Mouse (Mus musculus) heart, adult 11 months (tissue): ENCODE results near the gene Zfp935.
"Not testable (repeated sequence)": the region's sequence is repeated elsewhere in the genome, so short reads cannot be mapped to it uniquely, and the experiment has no call there.

Source experiments
- DNase-seq: peaks from one replicate; pipeline ENCODE4 v3.0.0; 2022

Gene Zfp935

GRCm38 (mm10) chr13:62558189-62559110, at the start of gene Zfp935:
Zfp935 (minus strand) TSS chr13:62558511.
- DNase-seq, result peak; percentile 99

DNA sequence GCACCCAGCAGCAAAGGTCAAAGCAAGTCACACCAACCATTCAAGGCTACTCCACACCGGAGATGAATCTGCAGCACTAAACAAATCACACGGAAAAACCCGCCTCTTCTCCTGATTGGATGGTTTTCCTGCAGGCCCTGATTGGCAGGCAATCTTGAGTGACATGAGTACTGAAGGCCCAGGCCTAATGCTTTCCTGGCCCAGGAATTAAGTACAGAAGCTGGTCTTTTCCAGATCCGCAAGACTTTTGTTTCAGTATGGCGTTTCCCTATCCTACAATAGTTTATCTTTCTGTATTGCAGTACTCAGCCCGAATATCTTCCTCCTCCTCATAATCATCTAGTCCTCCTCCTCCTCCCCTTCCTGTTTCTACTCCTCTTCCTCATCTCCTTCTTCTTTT, 12.8 kb upstream of the Zfp935 start, which contains the start of gene Zfp934:
Gene Zfp934 (minus strand): TSS at position 101 of the 400 bp plus-strand sequence.
- not testable (repeated sequence) for DNase-seq

DNA sequence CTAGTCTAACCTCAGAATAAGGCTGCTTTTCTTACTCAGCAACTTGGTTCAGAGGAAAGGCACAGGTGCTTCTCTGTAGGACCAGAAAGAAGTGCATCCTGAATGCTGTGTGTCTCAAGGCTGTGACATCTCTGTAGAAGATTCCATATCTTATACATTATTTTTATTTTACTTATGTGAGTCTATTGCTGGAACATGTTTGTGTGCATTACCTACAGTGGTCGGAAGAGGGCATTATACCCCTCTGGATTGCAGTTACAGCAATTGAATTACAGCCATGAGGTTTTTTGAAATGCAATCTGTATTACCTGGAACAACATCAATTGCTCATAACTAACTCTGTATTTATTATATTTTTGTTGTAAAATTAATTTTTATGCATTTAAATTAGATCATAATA, 3.4 kb upstream of the Zfp935 start:
- DNase-seq, result not testable (repeated sequence)

GRCm38 (mm10) chr13:62530129-62530528, 28.2 kb downstream of the Zfp935 start:
- DNase-seq, result not testable (repeated sequence)

DNA sequence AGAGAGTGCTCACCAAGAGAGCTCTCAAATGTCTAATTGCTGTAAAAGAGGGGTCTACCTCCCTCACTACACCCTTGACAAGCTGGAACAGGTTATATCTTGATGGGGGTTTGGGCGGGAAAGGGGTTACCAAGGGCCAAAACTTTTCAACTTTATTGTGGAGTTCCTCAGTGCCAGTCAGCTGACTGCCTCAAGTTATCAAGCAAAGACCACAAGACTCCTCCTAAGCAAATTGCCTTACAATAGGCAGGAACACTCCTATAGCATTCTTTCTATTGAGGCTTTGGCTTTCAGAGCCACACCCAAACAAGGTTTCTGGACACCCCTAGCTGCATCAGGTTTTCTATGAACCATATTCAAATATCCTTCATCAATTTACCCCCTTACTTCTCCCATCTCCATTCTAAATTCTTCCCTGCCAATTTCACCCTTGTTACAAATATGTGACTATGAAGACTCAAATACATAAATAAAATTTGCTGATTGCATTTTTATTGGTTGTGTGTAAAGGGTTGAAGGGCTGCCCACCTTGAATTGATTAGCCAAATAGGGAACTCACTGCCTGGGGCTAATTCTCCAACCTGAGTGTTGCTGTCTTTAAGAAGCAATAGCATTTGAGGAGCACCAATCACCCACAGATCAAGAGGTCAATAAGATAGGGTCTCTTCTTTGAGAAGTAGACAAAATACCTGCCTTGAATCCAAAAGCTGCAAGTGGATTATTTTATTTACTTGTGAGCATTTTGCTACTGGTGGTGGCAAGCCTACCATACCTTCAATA, 47.5 kb downstream of the Zfp935 start:
- DNase-seq, result not testable (repeated sequence)

GRCm38 (mm10) chr13:62472661-62473060, 85.7 kb downstream of the Zfp935 start:
- not testable (repeated sequence) for DNase-seq

- DNase-seq, result not testable (repeated sequence)
Observed at GRCm38 (mm10) chr13:62469947-62470346, 88.4 kb downstream of the Zfp935 start.

- peak; percentile 99 for DNase-seq
Observed at GRCm38 (mm10) chr13:62466424-62467334, 91.6 kb downstream of the Zfp935 start, which contains the start of gene Gm49359. Gm49359 (minus strand) TSS chr13:62466832.
